In genomic region chr11:46437459-46438000, GRCm38 (mm10) we compare ENCODE assay signal across 8 mouse cellular contexts. TPM values are rescaled to one million over a fixed set of nuclear protein-coding genes. Genes with fewer than 3 reads are reported as not detected.
A peak's percentile ranks its signal among the peaks of the same experiment; 100 is the strongest.
DNase-seq lines count a peak whose midpoint lies in the region; ATAC-seq and TF ChIP-seq lines count a peak whose summit lies in the region.

No protein-coding gene starts in this region.

- ATAC-seq in heart, embryonic 13.5 days (ENCODE audit: extremely low read depth, insufficient number of reproducible peaks, low FRiP score, low TSS enrichment), result 0 out of 2 replicates have a peak, but pooled peaks have one; percentile 3
- ATAC-seq in G1E (ENCODE audit: extremely low read depth, insufficient number of reproducible peaks, low FRiP score, poor library complexity, severe bottlenecking), result no peak
- no peak for ATAC-seq in embryonic facial prominence, embryonic 13.5 days (ENCODE audit: insufficient number of reproducible peaks, insufficient read depth, low FRiP score, low TSS enrichment, low read depth)
- peak; percentile 27 for ATAC-seq in midbrain, embryonic 11.5 days (ENCODE audit: low FRiP score)

- peak overlapping the region; percentile 98 for H3K4me3 ChIP-seq in heart, embryonic 13.5 days
- peak overlapping the region; percentile 94 for H3K4me3 ChIP-seq in G1E (ENCODE audit: low read depth, low read length)
- H3K4me3 ChIP-seq in embryonic facial prominence, embryonic 13.5 days, result peak overlapping the region; percentile 94
- peak overlapping the region; percentile 93 for H3K4me3 ChIP-seq in midbrain, embryonic 11.5 days (ENCODE audit: low read depth, low read length)

- H3K9me3 ChIP-seq in heart, embryonic 13.5 days, result no peaks in the 10 kb centered on the region
- no peaks in the 10 kb centered on the region for H3K9me3 ChIP-seq in G1E (replicated peaks)
- H3K9me3 ChIP-seq in embryonic facial prominence, embryonic 13.5 days, result no peaks in the 10 kb centered on the region
- H3K9me3 ChIP-seq in midbrain, embryonic 11.5 days (ENCODE audit: control insufficient read depth, low read length), result no peaks in the 10 kb centered on the region

- H3K27ac ChIP-seq in heart, embryonic 13.5 days (replicated peaks), result peak overlapping the region; percentile 93
- peak overlapping the region; percentile 95 for H3K27ac ChIP-seq in embryonic facial prominence, embryonic 13.5 days
- no peak overlapping the region for H3K27ac ChIP-seq in midbrain, embryonic 11.5 days (ENCODE audit: low read depth, low read length)

- no peaks in the 10 kb centered on the region for H3K27me3 ChIP-seq in heart, embryonic 13.5 days (replicated peaks)
- H3K27me3 ChIP-seq in G1E (ENCODE audit: insufficient read depth, low read length), result no peaks in the 10 kb centered on the region
- no peaks in the 10 kb centered on the region for H3K27me3 ChIP-seq in embryonic facial prominence, embryonic 13.5 days
- H3K27me3 ChIP-seq in midbrain, embryonic 11.5 days (ENCODE audit: control insufficient read depth, insufficient read depth, low read length), result no peaks in the 10 kb centered on the region

- H3K4me2 ChIP-seq in heart, embryonic 13.5 days, result peak overlapping the region; percentile 92
- peak overlapping the region; percentile 82 for H3K4me2 ChIP-seq in embryonic facial prominence, embryonic 13.5 days
- peak overlapping the region; percentile 82 for H3K4me2 ChIP-seq in midbrain, embryonic 11.5 days

- H3K4me1 ChIP-seq in heart, embryonic 13.5 days, result peaks cover 18% of the 10 kb centered on the region
- H3K4me1 ChIP-seq in G1E (ENCODE audit: insufficient read depth, low read depth, low read length), result peaks cover 44% of the 10 kb centered on the region
- peaks cover 10% of the 10 kb centered on the region for H3K4me1 ChIP-seq in embryonic facial prominence, embryonic 13.5 days
- peaks cover 3% of the 10 kb centered on the region for H3K4me1 ChIP-seq in midbrain, embryonic 11.5 days (ENCODE audit: control insufficient read depth, insufficient read depth, low read length)

- peak overlapping the region; percentile 97 for H3K9ac ChIP-seq in heart, embryonic 13.5 days
- H3K9ac ChIP-seq in embryonic facial prominence, embryonic 13.5 days, result peak overlapping the region; percentile 94
- H3K9ac ChIP-seq in midbrain, embryonic 11.5 days (ENCODE audit: low read length), result peak overlapping the region; percentile 90

- under 1% methylated on average over 23 of the region's 23 CpGs for WGBS in heart, embryonic 13.5 days
- 1% methylated on average over 23 of the region's 23 CpGs for WGBS in embryonic facial prominence, embryonic 13.5 days
- WGBS in midbrain, embryonic 11.5 days, result 2% methylated on average over 23 of the region's 23 CpGs

- no peak for DNase-seq in heart, postnatal 25 days (ENCODE audit: low spot score)
- DNase-seq in G1E (ENCODE audit: low spot score), result no peak
- DNase-seq in induced T-regulatory cell, adult 2 months (ENCODE audit: low read depth), result peak; percentile 78
- no peak for DNase-seq in midbrain, embryonic 11.5 days (ENCODE audit: low spot score, missing footprints)
- DNase-seq in testis, postnatal 14 days (ENCODE audit: low spot score), result peak; percentile 14
- DNase-seq in cerebellum, postnatal 25 days, result no peak

- no peak for TF ChIP-seq CTCF in G1E (IDR thresholded peaks at IDR 0.05; ENCODE audit: low read depth, low read length)

- H3K36me3 ChIP-seq in heart, embryonic 13.5 days, result peaks cover 31% of the 10 kb centered on the region
- peaks cover 26% of the 10 kb centered on the region for H3K36me3 ChIP-seq in G1E (replicated peaks)
- H3K36me3 ChIP-seq in embryonic facial prominence, embryonic 13.5 days, result peaks cover 15% of the 10 kb centered on the region
- no peaks in the 10 kb centered on the region; the same call in 1 of the 2 replicates for H3K36me3 ChIP-seq in midbrain, embryonic 11.5 days (ENCODE audit: control insufficient read depth, insufficient read depth, low read length)

- intact Hi-C loops in heart, postnatal 25 days (cut with DNase I), result no loop called here

RNA-seq across cellular contexts. Expression of gene Med7, which starts 0.8 kb away (rescaled TPM):
- polyA plus RNA-seq in heart, embryonic 13.5 days (2015; fragmentation: Nextera tagmentation; extraction: Ambion mirVana), result 47.5 and 53.2 TPM in 2 replicates
- 10 to 100 TPM; 14.6 to 16.9 TPM for total RNA-seq in heart, postnatal 25 days (2021)
- total RNA-seq in G1E (2014; fragmentation: Nextera tagmentation), result 133 and 154 TPM in 2 replicates
- 77.8 and 103 TPM in 2 replicates for total RNA-seq in G1E (2017)
- polyA plus RNA-seq in G1E (2012), result 275 and 326 TPM in 2 replicates
- polyA plus RNA-seq in embryonic facial prominence, embryonic 13.5 days (2015; fragmentation: Nextera tagmentation; extraction: Ambion mirVana), result 83.3 and 83.5 TPM in 2 replicates
- 110 and 117 TPM in 2 replicates for polyA plus RNA-seq in midbrain, embryonic 11.5 days (2014; fragmentation: Nextera tagmentation; extraction: Ambion mirVana)

RNA-seq across cellular contexts. Expression of gene Havcr2, which starts 17.2 kb away (rescaled TPM):
- 0.07 TPM in 1 of 2 replicates, not detected in the other for polyA plus RNA-seq in heart, embryonic 13.5 days (2015; fragmentation: Nextera tagmentation; extraction: Ambion mirVana)
- total RNA-seq in heart, postnatal 25 days (2021), result under 1 TPM; 0.28 to 0.36 TPM
- total RNA-seq in G1E (2014; fragmentation: Nextera tagmentation) (51.6 and 54.5 TPM in 2 replicates), G1E (2017) (170 and 185 TPM in 2 replicates)
- 1.8 and 2.4 TPM in 2 replicates for polyA plus RNA-seq in G1E (2012)
- not detected in 2 replicates for polyA plus RNA-seq in embryonic facial prominence, embryonic 13.5 days (2015; fragmentation: Nextera tagmentation; extraction: Ambion mirVana)
- polyA plus RNA-seq in midbrain, embryonic 11.5 days (2014; fragmentation: Nextera tagmentation; extraction: Ambion mirVana), result 0.17 and 0.20 TPM in 2 replicates

RNA-seq across cellular contexts. Expression of gene Fam71b, which starts 41.2 kb away (rescaled TPM):
- polyA plus RNA-seq in heart, embryonic 13.5 days (2015; fragmentation: Nextera tagmentation; extraction: Ambion mirVana), result not detected in 2 replicates
- not detected for total RNA-seq in heart, postnatal 25 days (2021)
- total RNA-seq in G1E (2014; fragmentation: Nextera tagmentation), result not detected in 2 replicates
- total RNA-seq in G1E (2017), result 0.49 TPM in 1 of 2 replicates, not detected in the other
- not detected in 2 replicates for polyA plus RNA-seq in G1E (2012)
- not detected in 2 replicates for polyA plus RNA-seq in embryonic facial prominence, embryonic 13.5 days (2015; fragmentation: Nextera tagmentation; extraction: Ambion mirVana)
- polyA plus RNA-seq in midbrain, embryonic 11.5 days (2014; fragmentation: Nextera tagmentation; extraction: Ambion mirVana), result not detected in 2 replicates

RNA-seq across cellular contexts. Expression of gene Itk, which starts 48.2 kb away (rescaled TPM):
- polyA plus RNA-seq in heart, embryonic 13.5 days (2015; fragmentation: Nextera tagmentation; extraction: Ambion mirVana), result not detected in 2 replicates
- total RNA-seq in heart, postnatal 25 days (2021), result under 1 TPM; 0.16 to 0.31 TPM
- total RNA-seq in G1E (2014; fragmentation: Nextera tagmentation), result 1.1 and 1.7 TPM in 2 replicates
- 0.44 and 1.0 TPM in 2 replicates for total RNA-seq in G1E (2017)
- 0.05 TPM in 1 of 2 replicates, not detected in the other for polyA plus RNA-seq in G1E (2012)
- polyA plus RNA-seq in embryonic facial prominence, embryonic 13.5 days (2015; fragmentation: Nextera tagmentation; extraction: Ambion mirVana), result 0.07 TPM in 1 of 2 replicates, not detected in the other
- polyA plus RNA-seq in midbrain, embryonic 11.5 days (2014; fragmentation: Nextera tagmentation; extraction: Ambion mirVana), result not detected in 2 replicates

Comparison
In these comparisons a context has a peak if more than half of its experiments do, and no peak if none do; other contexts are left out.
1. ATAC-seq: peak in heart, embryonic 13.5 days (single experiment) and midbrain, embryonic 11.5 days (single experiment); none in G1E (single experiment) and embryonic facial prominence, embryonic 13.5 days (single experiment).
2. DNase-seq: peak in induced T-regulatory cell, adult 2 months (single experiment) and testis, postnatal 14 days (single experiment); none in heart, postnatal 25 days (single experiment), G1E (single experiment), midbrain, embryonic 11.5 days (single experiment) and cerebellum, postnatal 25 days (0 of 2).
3. Peak in every context shown above with its lines, with median percentiles within 50 percentile points of each other: H3K4me2 ChIP-seq, H3K4me3 ChIP-seq and H3K9ac ChIP-seq.